Mouse (Mus musculus): Measurements from ENCODE around the gene Tex19.1. TPM values are rescaled to one million over a fixed set of nuclear protein-coding genes. Genes with fewer than 3 reads are reported as not detected.

Tex19.1 gene
- polyA plus RNA-seq (2014; fragmentation: Illumina TruSeq; extraction: RNeasy Lipid Tissue Mini Kit (QIAGEN cat#74804); ENCODE audit: low read depth, low replicate concordance) = not detected

GRCm38 (mm10) chr11:121145865-121146264, at the start of gene Tex19.1:
Gene Tex19.1, plus strand, starts transcription at chr11:121146143.

GRCm38 (mm10) chr11:121118577-121118976, 27.4 kb upstream of the Tex19.1 start, which contains the start of gene Tex19.2:
Gene Tex19.2, minus strand, starts transcription at chr11:121118677.

GRCm38 (mm10) chr11:121159971-121160370, 14.0 kb downstream of the Tex19.1 start, which contains the start of gene Uts2r:
Gene Uts2r, plus strand, starts transcription at chr11:121160271.

Other genes with a start within 250 kb of the Tex19.1 start
- gene Ccdc57, start 213.3 kb upstream of the Tex19.1 start, polyA plus RNA-seq (2014; fragmentation: Illumina TruSeq; extraction: RNeasy Lipid Tissue Mini Kit (QIAGEN cat#74804); ENCODE audit: low read depth, low replicate concordance) = 0.82 TPM
- not detected for gene Slc16a3, start 197.7 kb upstream of the Tex19.1 start, polyA plus RNA-seq (2014; fragmentation: Illumina TruSeq; extraction: RNeasy Lipid Tissue Mini Kit (QIAGEN cat#74804); ENCODE audit: low read depth, low replicate concordance)
- gene Csnk1d, start 154.8 kb upstream of the Tex19.1 start, polyA plus RNA-seq (2014; fragmentation: Illumina TruSeq; extraction: RNeasy Lipid Tissue Mini Kit (QIAGEN cat#74804); ENCODE audit: low read depth, low replicate concordance) = 69.7 TPM
- gene Cd7, start 106.7 kb upstream of the Tex19.1 start, polyA plus RNA-seq (2014; fragmentation: Illumina TruSeq; extraction: RNeasy Lipid Tissue Mini Kit (QIAGEN cat#74804); ENCODE audit: low read depth, low replicate concordance) = not detected
- gene Sectm1b, start 82.6 kb upstream of the Tex19.1 start, polyA plus RNA-seq (2014; fragmentation: Illumina TruSeq; extraction: RNeasy Lipid Tissue Mini Kit (QIAGEN cat#74804); ENCODE audit: low read depth, low replicate concordance) = 278 TPM
- 6.2 TPM for gene Sectm1a, start 64.9 kb upstream of the Tex19.1 start, polyA plus RNA-seq (2014; fragmentation: Illumina TruSeq; extraction: RNeasy Lipid Tissue Mini Kit (QIAGEN cat#74804); ENCODE audit: low read depth, low replicate concordance)
- gene Tex19.2, start 27.5 kb upstream of the Tex19.1 start, polyA plus RNA-seq (2014; fragmentation: Illumina TruSeq; extraction: RNeasy Lipid Tissue Mini Kit (QIAGEN cat#74804); ENCODE audit: low read depth, low replicate concordance) = not detected
- not detected for gene Uts2r, start 14.1 kb downstream of the Tex19.1 start, polyA plus RNA-seq (2014; fragmentation: Illumina TruSeq; extraction: RNeasy Lipid Tissue Mini Kit (QIAGEN cat#74804); ENCODE audit: low read depth, low replicate concordance)
- gene Hexdc, start 58.3 kb downstream of the Tex19.1 start, polyA plus RNA-seq (2014; fragmentation: Illumina TruSeq; extraction: RNeasy Lipid Tissue Mini Kit (QIAGEN cat#74804); ENCODE audit: low read depth, low replicate concordance) = 11.2 TPM
- 2.3 TPM for gene Ogfod3, start 58.6 kb downstream of the Tex19.1 start, polyA plus RNA-seq (2014; fragmentation: Illumina TruSeq; extraction: RNeasy Lipid Tissue Mini Kit (QIAGEN cat#74804); ENCODE audit: low read depth, low replicate concordance)
- 13.2 TPM for gene Cybc1, start 83.2 kb downstream of the Tex19.1 start, polyA plus RNA-seq (2014; fragmentation: Illumina TruSeq; extraction: RNeasy Lipid Tissue Mini Kit (QIAGEN cat#74804); ENCODE audit: low read depth, low replicate concordance)
- 26.2 TPM for gene Narf, start 91.1 kb downstream of the Tex19.1 start, polyA plus RNA-seq (2014; fragmentation: Illumina TruSeq; extraction: RNeasy Lipid Tissue Mini Kit (QIAGEN cat#74804); ENCODE audit: low read depth, low replicate concordance)
- gene Foxk2, start 113.8 kb downstream of the Tex19.1 start, polyA plus RNA-seq (2014; fragmentation: Illumina TruSeq; extraction: RNeasy Lipid Tissue Mini Kit (QIAGEN cat#74804); ENCODE audit: low read depth, low replicate concordance) = 12.0 TPM
- gene Wdr45b, start 208.3 kb downstream of the Tex19.1 start, polyA plus RNA-seq (2014; fragmentation: Illumina TruSeq; extraction: RNeasy Lipid Tissue Mini Kit (QIAGEN cat#74804); ENCODE audit: low read depth, low replicate concordance) = 65.0 TPM
- gene Rab40b, start 242.1 kb downstream of the Tex19.1 start, polyA plus RNA-seq (2014; fragmentation: Illumina TruSeq; extraction: RNeasy Lipid Tissue Mini Kit (QIAGEN cat#74804); ENCODE audit: low read depth, low replicate concordance) = 2.1 TPM